Mouse (Mus musculus) kidney, postnatal 4 days (tissue): Measurements from ENCODE around the gene Apoa2.

ENCODE experiments used
- DNase-seq, 2 experiments: peaks; one replicate each; pipeline ENCODE4 v3.0.0; 2021; ENCODE audit warnings: mixed read lengths in 2 of 2

Apoa2 gene

GRCm38 (mm10) chr1:171224857-171225256, at the start of gene Apoa2:
Gene Apoa2 (plus strand): TSS chr1:171225054.
- no peak for DNase-seq

- no peak for DNase-seq
Measured at GRCm38 (mm10) chr1:171179487-171180171, 45.2 kb upstream of the Apoa2 start.

DNA sequence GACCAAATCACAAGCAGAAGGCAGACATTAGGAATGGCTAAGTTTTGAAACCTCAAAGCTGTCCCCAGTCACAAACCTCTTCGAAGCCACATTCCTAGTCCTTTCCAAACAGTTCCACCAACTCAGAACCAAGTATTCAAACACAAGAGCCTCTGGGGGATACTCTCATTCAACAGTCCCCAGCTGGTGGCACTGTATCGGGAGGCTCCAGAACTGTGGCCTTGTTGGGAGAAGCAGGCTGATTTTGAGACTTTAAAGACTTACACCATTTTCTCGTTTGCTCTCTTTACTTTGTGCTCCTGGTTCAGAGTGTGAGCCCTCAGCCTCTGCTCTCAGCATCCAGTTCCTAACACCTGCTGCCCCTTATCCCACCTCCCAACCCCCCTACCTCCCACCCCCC, 41.8 kb upstream of the Apoa2 start:
- no peak for DNase-seq

- DNase-seq: peak in 1 of 2 experiments; percentile 44
Measured at GRCm38 (mm10) chr1:171183620-171184019, 41.2 kb upstream of the Apoa2 start.

GRCm38 (mm10) chr1:171184314-171184713, 40.5 kb upstream of the Apoa2 start:
- peak; percentile 31 to 49 for DNase-seq

- DNase-seq: no peak
Measured at GRCm38 (mm10) chr1:171185655-171186054, 39.2 kb upstream of the Apoa2 start.

DNA sequence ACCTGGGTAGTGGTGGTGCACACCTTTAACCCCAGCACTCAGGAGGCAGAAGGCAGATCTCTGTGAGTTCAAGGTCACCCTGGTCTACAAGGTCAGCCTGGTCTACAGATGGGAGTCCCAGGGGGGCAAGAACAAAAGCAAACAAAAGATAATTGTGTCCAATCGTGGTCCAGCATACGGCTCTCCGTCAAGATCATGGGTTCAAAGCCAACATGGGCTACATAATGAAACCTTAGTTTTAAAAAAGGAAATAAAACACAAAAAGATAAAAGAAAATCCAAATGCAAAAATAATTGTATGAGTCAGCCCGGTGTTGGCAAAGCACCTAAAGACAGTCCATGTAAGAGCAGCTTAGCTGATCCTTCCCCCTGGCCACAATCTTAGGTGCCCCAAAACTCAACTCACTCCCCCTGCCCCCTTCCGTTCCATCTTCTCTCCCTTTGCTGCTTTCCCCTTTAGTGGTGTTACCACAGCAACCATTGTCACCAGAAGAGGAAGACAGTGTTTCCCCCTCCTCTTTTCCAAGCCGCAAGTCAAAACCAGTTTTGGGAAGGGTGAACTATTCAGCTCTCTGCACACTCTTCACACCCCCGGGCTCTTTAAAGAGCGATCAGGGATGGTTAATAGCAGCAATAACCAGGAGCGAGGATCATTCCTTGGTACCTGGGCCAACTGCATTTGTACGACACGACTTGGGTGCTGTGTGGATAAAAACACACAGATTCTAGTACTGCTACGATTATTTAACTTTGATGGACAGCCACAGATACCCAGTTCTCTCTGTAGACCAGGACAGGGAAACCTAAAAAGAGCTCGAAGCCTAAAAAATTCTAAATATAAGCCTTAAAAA, 36.8 kb upstream of the Apoa2 start:
- DNase-seq: no peak

- peak; percentile 40 to 54 for DNase-seq
Measured at GRCm38 (mm10) chr1:171189046-171189445, 35.8 kb upstream of the Apoa2 start.

DNA sequence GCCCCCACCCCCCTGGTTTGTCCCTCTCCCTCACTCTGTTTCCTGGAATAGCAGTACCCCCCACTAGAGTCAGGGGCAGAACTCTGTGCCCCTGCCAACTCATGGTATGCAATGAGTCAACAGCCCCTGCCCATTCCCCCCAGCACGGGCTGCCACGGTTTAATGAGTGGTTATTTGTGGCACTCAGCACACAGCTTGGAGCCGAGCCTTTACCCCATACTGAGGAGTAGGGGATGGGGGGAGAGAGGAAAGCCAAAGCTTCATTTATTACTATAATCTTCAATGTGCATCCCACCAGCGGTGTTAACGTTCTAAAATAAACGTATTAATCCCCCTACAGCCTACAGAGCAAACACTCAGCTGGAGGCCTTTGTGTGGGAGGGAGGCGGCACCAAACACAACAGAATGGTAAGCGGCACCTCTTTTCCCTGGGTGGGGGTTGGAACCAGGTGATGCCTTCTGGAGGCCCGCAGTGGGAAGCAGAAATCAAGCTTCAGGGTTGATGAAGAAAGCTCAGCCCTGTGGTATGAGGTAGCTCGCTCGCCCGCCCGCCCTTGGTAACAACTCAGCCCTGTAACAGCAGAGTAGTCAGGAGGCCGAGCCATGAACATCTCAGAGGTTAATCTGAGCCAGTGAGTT, 35.3 kb upstream of the Apoa2 start:
- peak in 1 of 2 experiments; percentile 9 for DNase-seq

GRCm38 (mm10) chr1:171190832-171191231, 34.0 kb upstream of the Apoa2 start:
- DNase-seq: no peak

DNA sequence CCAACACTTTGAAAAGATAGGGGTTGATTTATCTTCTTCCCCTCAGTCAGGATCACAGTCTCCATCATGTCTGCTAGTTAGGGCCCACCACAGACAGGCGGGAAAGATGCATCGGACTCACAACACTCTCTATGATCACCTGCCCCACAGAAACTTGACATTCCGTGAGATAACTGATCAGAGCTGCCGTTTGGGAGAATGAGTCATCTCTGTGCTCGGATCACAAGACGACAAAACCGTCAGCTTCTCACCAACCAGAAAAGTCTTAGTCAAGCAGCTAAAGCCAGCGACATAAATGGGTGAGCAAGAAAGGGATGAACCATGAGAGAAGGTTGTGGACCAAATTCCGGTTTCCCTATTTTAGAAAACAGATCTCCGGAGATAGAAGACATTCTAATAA, 32.6 kb upstream of the Apoa2 start:
- DNase-seq: no peak

GRCm38 (mm10) chr1:171193093-171193840, 31.6 kb upstream of the Apoa2 start:
- peak; percentile 31 to 34 for DNase-seq

- no peak for DNase-seq
Measured at GRCm38 (mm10) chr1:171193911-171194830, 30.7 kb upstream of the Apoa2 start.

- DNase-seq: no peak
Measured at GRCm38 (mm10) chr1:171195046-171195822, 29.6 kb upstream of the Apoa2 start.

DNA sequence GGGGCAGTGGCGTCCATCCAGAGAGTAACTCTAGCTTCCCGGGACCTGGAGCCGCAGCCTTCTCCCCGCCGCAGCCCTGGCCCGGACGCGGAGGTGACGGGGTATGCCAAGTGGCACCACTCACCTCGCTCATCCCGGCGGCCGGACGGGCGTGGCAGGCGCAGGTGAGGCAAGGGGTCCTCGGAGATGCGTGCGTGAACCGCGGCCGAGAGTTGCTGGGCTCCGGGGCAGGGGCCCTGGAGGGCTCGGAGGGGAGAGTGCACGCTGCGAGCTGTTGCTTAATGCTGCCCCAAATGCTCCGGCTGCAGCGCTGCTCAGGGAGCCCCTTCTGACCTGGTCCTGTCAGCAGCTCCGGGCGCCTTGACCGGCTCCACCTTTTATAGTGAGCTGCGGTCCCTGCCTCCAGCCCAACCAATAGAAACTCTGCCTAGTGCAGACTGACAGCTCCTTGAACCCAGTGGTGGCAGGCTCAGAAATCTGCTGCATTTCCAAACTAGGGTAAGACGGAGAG, 28.9 kb upstream of the Apoa2 start, which contains the start of gene Pcp4l1:
Gene Pcp4l1 (minus strand): TSS at position 382 of the 511 bp plus-strand sequence.
- DNase-seq: peak; percentile 61 to 75

DNA sequence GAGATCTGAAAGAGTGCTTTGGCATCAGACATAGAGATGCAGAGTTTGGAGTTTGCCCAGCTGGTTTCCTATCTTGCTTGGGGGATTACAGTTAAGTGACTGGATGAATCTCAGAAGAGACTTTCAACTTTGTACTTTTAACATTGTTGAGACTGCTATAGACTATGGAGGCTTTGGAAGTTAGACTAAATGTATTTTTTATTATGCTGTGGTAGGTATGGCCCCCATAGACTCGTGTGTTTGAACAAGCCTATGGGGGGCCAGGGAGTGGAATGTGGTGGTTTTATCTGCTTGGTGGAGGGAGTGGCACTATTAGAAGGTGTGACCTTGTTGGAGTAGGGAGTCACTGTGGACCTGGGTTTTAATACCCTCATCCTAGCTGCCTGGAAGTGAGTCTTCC, 25.3 kb upstream of the Apoa2 start:
- no peak for DNase-seq

DNA sequence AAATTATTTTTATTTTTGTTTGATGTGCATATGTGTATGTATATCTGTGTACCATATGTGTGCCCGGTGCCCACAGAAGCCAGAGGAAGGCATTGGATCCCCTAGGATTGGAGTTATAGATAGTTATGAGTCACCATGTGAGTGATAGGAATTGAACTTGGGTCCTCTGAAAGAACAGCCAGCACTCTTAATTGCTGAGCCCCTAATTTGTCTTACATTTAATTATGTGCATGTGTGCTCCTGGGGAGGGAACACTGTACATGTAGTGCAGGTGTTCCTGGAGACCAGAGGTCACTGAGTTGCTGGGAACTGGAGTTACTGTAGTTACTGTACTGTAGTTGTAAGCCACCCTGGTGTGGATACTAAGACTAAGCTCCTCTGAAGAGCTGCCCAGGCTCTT, 24.1 kb upstream of the Apoa2 start:
- DNase-seq: no peak

DNA sequence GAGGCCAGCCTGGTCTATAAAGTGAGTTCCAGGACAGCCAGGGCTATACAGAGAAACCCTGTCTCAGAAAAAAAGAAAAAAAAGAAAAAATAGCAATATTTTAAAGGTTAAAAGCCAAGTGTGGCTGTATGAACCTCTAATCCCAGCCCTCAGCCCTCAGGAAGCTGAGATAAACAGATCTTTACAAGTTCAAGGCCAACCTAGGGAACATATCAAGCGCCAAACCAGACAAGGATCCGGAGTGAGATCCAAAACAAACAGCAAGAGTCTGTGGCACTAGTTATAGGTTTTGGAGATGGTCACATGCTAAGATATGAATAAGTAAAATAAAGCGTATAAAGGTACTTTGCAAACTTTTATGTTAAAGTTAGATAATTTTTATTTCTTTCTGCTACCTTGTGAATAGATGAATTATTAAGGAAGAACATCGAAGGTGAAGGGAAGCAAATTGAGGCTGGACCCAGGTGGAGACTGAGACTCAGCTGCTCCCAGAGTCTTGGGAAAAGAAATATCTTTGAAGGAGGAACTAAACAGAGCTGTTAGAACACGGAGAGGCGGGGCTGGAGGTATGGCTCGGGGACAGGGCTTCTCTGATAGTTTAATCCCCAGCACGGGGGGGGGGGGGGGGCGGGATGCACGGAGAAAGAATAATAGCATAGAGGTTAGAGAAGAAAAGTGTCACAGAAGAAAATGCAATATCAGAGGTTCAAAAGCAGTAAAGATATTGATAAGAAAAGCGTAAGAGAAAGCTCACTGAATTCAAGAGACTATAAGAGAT, 21.2 kb upstream of the Apoa2 start:
- no peak for DNase-seq

- no peak for DNase-seq
Measured at GRCm38 (mm10) chr1:171204249-171204644, 20.6 kb upstream of the Apoa2 start.
